Mouse (Mus musculus) lung, adult 2 months (tissue): Measurements from ENCODE around the gene Them7.

Source experiments
- CTCF ChIP-seq: fragments of 200-500 bp; IDR thresholded peaks from 2 replicates; pipeline ENCODE4 v1.5.1; 2011; ENCODE audit warnings: mild to moderate bottlenecking, low read length, control low read depth; ENCODE audit not compliant: insufficient read depth
- POLR2A ChIP-seq: fragments of 200-500 bp; IDR thresholded peaks from 2 replicates; pipeline ENCODE4 v1.6.1; 2011; ENCODE audit warnings: low read depth, mild to moderate bottlenecking, control low read depth, low read length, borderline replicate concordance; ENCODE audit errors: extremely low read depth

DNA sequence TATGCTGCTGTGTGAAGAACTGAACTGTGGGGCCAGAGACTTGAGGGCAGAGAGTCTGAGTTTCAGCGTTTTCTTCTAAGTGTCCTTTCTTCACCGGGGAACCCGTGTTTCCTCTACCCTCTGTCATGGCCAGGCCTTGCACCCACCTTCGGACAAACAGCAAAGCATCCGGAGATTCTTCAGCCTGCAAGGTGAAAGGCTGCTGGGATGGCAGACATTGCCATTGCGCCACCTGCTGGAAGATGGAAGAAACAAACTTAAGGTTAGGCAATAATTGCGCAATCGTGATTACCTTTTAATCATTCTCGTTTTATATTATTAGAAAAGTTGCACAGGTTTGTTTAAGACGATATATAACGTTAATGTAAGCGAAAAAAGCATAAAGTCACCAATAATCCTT lies 203.9 kb downstream of the Them7 start:
- TF ChIP-seq CTCF (peak; percentile 92), POLR2A (no peak)
